Mouse (Mus musculus): ENCODE data around the gene Gm49358. TPM values are rescaled to one million over a fixed set of nuclear protein-coding genes. Genes with fewer than 3 reads are reported as not detected.
A peak's percentile ranks its signal among the peaks of the same experiment; 100 is the strongest.

The Gm49358 gene
- total and polyA plus RNA-seq, 3 experiments = 2.0 TPM; not detected in 2

GRCm38 (mm10) chr10:86779117-86779755 is 15.5 kb downstream of the Gm49358 start:
- Histone ChIP-seq H3K9me3 (replicated peaks; ENCODE audit: low read length) (no peaks in the 10 kb centered on the region), H3K9ac (ENCODE audit: insufficient read depth, low read depth) (peak overlapping the region; percentile 59), H3K4me3 (replicated peaks in 1 of 3; ENCODE audit: low read depth in 2 of 3, low read length in 2 of 3, poor library complexity in 1 of 3) (peak overlapping the region; percentile 59 to 76 (median 68)), H3K36me3 (replicated peaks in 1 of 2; ENCODE audit: control insufficient read depth in 1 of 2, insufficient read depth in 1 of 2, low read length in 1 of 2) (peaks cover 0 to 5% of the 10 kb centered on the region in 2 experiments), H3K27me3 (replicated peaks) (no peaks in the 10 kb centered on the region), H3K79me2 (replicated peaks; ENCODE audit: control insufficient read depth, extremely low read depth, insufficient read depth, poor library complexity, severe bottlenecking) (peaks cover 21% of the 10 kb centered on the region), H3K4me2 (ENCODE audit: insufficient read depth, low read depth, poor library complexity, severe bottlenecking) (peak overlapping the region; percentile 32), H3K27ac (ENCODE audit: insufficient read depth, low read depth) (no peak overlapping the region), H3K4me1 (ENCODE audit: control insufficient read depth in 1 of 2, insufficient read depth in 2 of 2) (peaks cover 5 to 33% of the 10 kb centered on the region in 2 experiments; a peak in 3 of 4 replicates)
- dilution Hi-C loops (cut with MboI; ENCODE audit: extremely low pct_ligation_motif_present, extremely low pct_unique_long_range_greater_than_20kb, low sequenced_read_pairs) (no loop called here), in situ Hi-C loops (cut with MboI; ENCODE audit: low pct_ligation_motif_present, low pct_unique_long_range_greater_than_20kb, low sequenced_read_pairs) (no loop called here)
- no peak for DNase-seq (ENCODE audit: extremely low read depth)
- TF ChIP-seq SIN3A (IDR thresholded peaks at IDR 0.05; ENCODE audit: low read length) (no peak), ELF1 (IDR thresholded peaks at IDR 0.05; ENCODE audit: low read depth, low read length) (no peak), IRF4 (IDR thresholded peaks at IDR 0.05; ENCODE audit: low read depth, low read length) (no peak), RCOR1 (conservative IDR thresholded peaks at IDR 0.05; ENCODE audit: low read depth, low read length) (no peak), TBP (conservative IDR thresholded peaks at IDR 0.05; ENCODE audit: low read depth, low read length) (no peak), HCFC1 (IDR thresholded peaks at IDR 0.05; ENCODE audit: low read depth, low read length) (no peak), UBTF (IDR thresholded peaks at IDR 0.05; ENCODE audit: low read depth, low read length) (no peak; the same call in 1 of the 2 replicates), USF2 (conservative IDR thresholded peaks at IDR 0.05; ENCODE audit: low read depth, low read length) (no peak), RAD21 (IDR thresholded peaks at IDR 0.05; ENCODE audit: low read depth, low read length) (no peak), ZC3H11A (IDR thresholded peaks at IDR 0.05; ENCODE audit: low read depth, low read length) (no peak), ZKSCAN1 (IDR thresholded peaks at IDR 0.05; ENCODE audit: borderline replicate concordance, low read depth, low read length) (no peak), GABPA (IDR thresholded peaks at IDR 0.05; ENCODE audit: insufficient replicate concordance, low read depth, low read length) (no peak), CTCF (conservative IDR thresholded peaks at IDR 0.05 in 1 of 2, IDR thresholded peaks at IDR 0.05 in 1 of 2; ENCODE audit: low read depth in 2 of 2, low read length in 2 of 2) (no peak), TCF12 (IDR thresholded peaks at IDR 0.05; ENCODE audit: low read depth, low read length) (no peak)

- no peak overlapping the region for H3K27ac ChIP-seq (ENCODE audit: insufficient read depth, low read depth)
- TF ChIP-seq NRF1 (IDR thresholded peaks at IDR 0.05; ENCODE audit: low read depth, low read length) = no peak
- TF ChIP-seq MEF2A (IDR thresholded peaks at IDR 0.05; ENCODE audit: borderline replicate concordance, low read depth, low read length) = no peak
- TF ChIP-seq NELFE (IDR thresholded peaks at IDR 0.05; ENCODE audit: low read depth, low read length) = no peak
- no peak for TF ChIP-seq ZNF384 (IDR thresholded peaks at IDR 0.05; ENCODE audit: low read depth, low read length)
- no peak for TF ChIP-seq JUND (conservative IDR thresholded peaks at IDR 0.05; ENCODE audit: low read depth, low read length)
- TF ChIP-seq IRF4 (IDR thresholded peaks at IDR 0.05; ENCODE audit: low read depth, low read length) = 0 out of 2 replicates have a peak, but pooled peaks have one; percentile 19
- TF ChIP-seq USF1 (IDR thresholded peaks at IDR 0.05; ENCODE audit: low read depth, low read length) = no peak
- TF ChIP-seq CTCF (conservative IDR thresholded peaks at IDR 0.05 in 1 of 2, IDR thresholded peaks at IDR 0.05 in 1 of 2; ENCODE audit: low read depth in 2 of 2, low read length in 2 of 2) = no peak
- 0 out of 2 replicates have a peak, but pooled peaks have one; percentile 2 for TF ChIP-seq MXI1 (IDR thresholded peaks at IDR 0.05; ENCODE audit: low read depth, low read length)
- TF ChIP-seq SIN3A (IDR thresholded peaks at IDR 0.05; ENCODE audit: low read length) = peak; percentile 52; the same call in 1 of the 2 replicates
- no peak for TF ChIP-seq ZMIZ1 (IDR thresholded peaks at IDR 0.05; ENCODE audit: low read depth, low read length)
- no peak for TF ChIP-seq MAX (IDR thresholded peaks at IDR 0.05; ENCODE audit: low read length)
- H3K9ac ChIP-seq (ENCODE audit: insufficient read depth, low read depth) = peak overlapping the region; percentile 59
- peaks cover 5 to 39% of the 10 kb centered on the region in 2 experiments; a peak in 3 of 4 replicates for H3K4me1 ChIP-seq (ENCODE audit: control insufficient read depth in 1 of 2, insufficient read depth in 2 of 2)
- peaks cover 0 to 5% of the 10 kb centered on the region in 2 experiments for H3K36me3 ChIP-seq (replicated peaks in 1 of 2; ENCODE audit: control insufficient read depth in 1 of 2, insufficient read depth in 1 of 2, low read length in 1 of 2)
- H3K79me2 ChIP-seq (replicated peaks; ENCODE audit: control insufficient read depth, extremely low read depth, insufficient read depth, poor library complexity, severe bottlenecking) = peaks cover 26% of the 10 kb centered on the region
- H3K9me3 ChIP-seq (replicated peaks; ENCODE audit: low read length) = no peaks in the 10 kb centered on the region
- dilution Hi-C loops (cut with MboI; ENCODE audit: extremely low pct_ligation_motif_present, extremely low pct_unique_long_range_greater_than_20kb, low sequenced_read_pairs) = no loop called here
- in situ Hi-C loops (cut with MboI; ENCODE audit: low pct_ligation_motif_present, low pct_unique_long_range_greater_than_20kb, low sequenced_read_pairs) = no loop called here
- no peaks in the 10 kb centered on the region for H3K27me3 ChIP-seq (replicated peaks)
- peak overlapping the region; percentile 59 to 76 (median 68) for H3K4me3 ChIP-seq (replicated peaks in 1 of 3; ENCODE audit: low read depth in 2 of 3, low read length in 2 of 3, poor library complexity in 1 of 3)
- no peak for DNase-seq (ENCODE audit: extremely low read depth)
- H3K4me2 ChIP-seq (ENCODE audit: insufficient read depth, low read depth, poor library complexity, severe bottlenecking) = peak overlapping the region; percentile 32
These were observed 16.2 kb downstream of the Gm49358 start for GRCm38 (mm10) chr10:86779816-86780500.

Measured in CH12.LX (cell line).